Mouse (Mus musculus) telencephalon, adult 2 months (tissue): ENCODE measurements around the gene Myadm.
"Not testable (repeated sequence)": the region's sequence is repeated elsewhere in the genome, so short reads cannot be mapped to it uniquely, and the experiment has no call there.

Experiments
- DNase-seq: peaks from one replicate; pipeline ENCODE4 v3.0.0-alpha.2; 2011; ENCODE audit warnings: low read depth, low spot score

The Myadm gene

GRCm38 (mm10) chr7:3288976-3289970, at the start of gene Myadm, which contains the start of gene Prkcg:
Myadm (plus strand) TSS chr7:3289080.
Prkcg (plus strand) TSS chr7:3289179.
- DNase-seq: no peak

DNA sequence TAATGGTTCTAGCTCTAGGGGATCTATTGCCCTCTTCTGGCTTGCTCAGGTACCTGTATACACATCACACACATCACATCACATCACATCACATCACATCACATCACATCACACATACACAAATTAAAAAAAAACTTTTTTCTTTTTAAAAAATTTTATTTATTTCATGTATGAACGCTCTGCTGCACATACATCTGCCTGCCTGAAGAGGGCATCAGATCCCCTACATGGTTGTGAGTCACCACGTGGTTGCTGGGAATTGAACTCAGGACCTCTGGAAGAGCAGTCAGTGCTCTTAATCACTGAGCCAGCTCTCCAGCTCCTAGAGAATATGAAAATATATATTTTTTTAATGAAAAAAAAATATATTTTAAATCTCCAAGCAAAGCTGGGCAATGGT, 49.7 kb upstream of the Myadm start:
- DNase-seq: no peak

DNA sequence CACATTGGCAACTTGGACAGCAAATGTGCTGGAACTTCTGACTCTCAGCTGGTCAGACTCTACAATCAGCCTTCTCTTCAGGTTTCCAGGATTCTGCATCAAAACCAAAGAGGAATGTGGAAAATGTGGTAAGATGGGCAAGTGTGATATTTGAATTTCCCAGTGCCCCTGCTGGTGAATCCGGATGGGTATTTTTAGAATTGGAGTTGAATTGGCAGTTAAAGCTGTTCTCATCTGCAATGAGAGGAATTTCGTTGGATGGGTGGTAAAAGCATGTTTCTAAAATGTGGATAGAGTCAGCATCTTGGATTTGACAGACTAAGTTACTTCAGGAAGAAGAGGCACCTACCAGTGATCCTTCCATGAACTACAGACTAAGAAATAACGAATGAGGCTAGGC, 28.2 kb upstream of the Myadm start:
- peak; percentile 50 for DNase-seq

GRCm38 (mm10) chr7:3261446-3261845, 27.4 kb upstream of the Myadm start:
- DNase-seq: no peak

DNA sequence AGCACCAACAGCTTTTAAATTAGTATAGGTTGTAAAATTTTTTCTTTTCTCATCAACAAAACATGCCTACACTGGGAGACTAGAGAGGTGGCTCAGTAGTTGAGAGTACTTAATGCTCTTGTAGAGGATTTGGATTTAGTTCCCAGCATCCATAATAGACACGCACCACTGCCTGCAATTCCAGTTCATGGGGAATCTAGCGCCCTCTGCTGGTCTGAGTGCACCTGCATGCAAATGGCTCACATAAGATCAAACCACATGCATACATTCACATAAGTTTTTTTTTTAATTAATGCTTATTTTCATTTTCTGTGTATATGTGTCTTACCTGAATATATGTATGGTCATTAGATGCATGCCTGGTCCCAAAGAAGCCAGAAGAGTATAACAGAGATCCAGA, 26.1 kb upstream of the Myadm start:
- no peak for DNase-seq

DNA sequence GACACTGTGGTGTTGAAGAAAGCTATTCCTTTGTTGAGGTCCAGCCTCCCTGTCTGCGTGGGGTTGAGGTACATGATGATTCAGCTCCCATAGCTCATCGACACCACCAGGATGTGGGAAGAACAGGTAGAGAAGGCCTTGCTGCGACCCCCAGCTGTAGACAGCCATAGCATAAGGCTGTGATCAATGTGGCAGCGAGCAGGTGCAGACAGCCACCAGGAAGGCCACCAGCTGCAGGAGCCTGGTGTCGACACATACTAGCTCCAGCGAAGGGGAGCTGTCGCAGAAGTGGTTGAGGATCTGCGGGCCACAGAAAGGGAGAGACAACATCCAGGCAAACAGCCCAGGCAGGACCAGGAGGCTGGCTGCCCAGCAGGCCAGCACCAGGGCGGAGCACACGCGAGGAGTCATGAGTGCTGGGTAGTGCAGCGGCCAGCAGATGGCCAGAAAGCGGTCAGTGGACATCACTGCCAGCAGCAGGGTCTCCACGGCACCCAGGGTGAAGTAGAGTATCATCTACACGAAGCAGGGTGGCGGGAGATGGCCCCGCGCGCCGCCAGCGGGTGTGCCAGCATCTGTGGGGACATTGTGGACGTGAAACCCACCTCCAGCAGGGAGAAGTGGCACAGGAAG, 24.4 kb upstream of the Myadm start:
- DNase-seq: no peak

DNA sequence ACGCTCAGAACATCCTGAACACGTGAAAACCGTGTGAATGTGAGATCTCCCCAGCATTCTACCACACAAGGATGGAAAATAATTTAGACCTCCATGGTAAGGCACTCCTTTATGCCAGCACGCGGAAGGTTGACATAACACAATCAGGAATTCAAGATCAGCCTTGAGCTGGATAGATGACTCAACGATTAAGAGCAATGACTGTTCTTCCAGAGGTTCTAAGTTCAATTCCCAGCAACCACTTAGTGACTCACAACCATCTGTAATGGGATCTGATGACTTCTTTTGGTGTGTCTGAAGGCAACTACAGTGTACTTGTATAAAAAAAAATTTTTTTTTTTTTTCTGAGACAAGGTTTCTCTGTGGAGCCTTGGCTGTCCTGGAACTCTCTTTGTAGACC, 23.6 kb upstream of the Myadm start:
- DNase-seq: no peak

DNA sequence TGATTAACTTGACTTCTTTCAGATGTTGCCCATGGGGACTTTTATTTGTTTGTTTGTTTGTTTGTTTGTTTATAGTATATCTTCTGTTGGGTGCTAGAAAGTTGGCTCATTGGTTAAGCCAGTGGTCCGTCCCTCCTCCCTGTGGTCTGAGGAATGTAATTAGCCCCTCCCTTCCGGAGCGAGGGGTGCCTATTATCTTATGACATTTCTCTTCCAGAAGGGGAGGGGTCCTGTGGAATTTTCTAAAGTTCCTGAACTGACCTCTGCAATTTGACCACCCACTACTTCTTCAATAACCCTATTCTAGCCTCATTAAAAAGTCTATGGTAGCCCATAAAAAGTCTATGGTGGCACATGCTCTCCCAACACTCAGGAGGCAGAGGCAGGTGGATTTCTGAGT, 21.6 kb upstream of the Myadm start:
- no peak for DNase-seq

GRCm38 (mm10) chr7:3267888-3268287, 21.0 kb upstream of the Myadm start:
- no peak for DNase-seq

- no peak for DNase-seq
These were observed 20.6 kb upstream of the Myadm start for GRCm38 (mm10) chr7:3268291-3268690.

DNA sequence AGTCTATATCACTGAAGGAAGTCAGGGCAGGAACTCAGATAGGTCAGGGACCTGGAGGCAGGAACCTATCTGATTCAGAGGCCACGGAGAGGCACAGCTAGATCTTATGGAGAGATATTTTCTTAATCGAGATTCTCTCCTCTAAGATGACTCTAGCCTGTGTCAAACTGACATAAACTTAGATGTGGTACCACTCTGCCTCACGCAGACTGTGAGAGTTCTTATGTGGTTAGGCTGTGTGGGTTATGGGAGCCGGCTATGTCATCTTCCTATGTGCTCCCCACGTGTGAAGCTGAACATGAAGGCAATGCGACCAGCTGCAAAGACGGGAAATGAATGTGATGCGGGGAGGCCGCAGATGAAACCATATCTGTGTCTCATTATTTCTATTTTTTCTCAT, 16.7 kb upstream of the Myadm start:
- DNase-seq: no peak

DNA sequence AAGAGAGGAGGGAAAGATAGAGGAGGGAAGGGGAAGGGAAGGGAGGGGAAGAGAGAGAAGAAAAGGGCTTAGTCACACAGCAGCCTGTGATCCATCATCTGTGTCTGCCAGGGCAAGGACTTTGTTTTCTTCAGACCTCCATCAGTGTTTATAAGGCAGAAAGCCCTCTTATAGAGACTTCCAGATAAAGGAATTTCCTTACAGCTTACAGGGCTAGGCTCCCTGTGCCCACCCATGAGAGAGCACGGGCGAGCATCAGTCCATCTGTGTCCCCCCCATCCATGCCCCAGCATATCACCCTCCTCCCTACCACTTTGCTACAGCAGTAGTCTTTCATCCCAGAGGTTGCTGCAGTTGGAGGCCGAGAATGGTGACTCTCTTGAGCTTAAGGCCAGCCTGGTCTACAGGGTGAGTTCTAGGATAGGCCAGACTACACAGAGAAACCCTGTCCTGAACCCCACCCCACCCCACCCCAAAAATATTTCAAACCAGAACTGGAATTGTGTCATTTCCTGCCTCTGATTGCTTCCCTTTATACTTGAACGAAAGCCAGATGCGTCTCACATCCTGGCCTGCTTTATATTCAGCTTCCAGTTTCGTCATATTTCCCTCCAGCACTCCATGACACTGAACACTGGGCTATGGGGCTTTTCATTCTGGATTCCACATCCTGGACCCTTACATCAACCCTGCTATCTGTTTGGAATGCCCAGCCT, 13.3 kb upstream of the Myadm start:
- DNase-seq: no peak

DNA sequence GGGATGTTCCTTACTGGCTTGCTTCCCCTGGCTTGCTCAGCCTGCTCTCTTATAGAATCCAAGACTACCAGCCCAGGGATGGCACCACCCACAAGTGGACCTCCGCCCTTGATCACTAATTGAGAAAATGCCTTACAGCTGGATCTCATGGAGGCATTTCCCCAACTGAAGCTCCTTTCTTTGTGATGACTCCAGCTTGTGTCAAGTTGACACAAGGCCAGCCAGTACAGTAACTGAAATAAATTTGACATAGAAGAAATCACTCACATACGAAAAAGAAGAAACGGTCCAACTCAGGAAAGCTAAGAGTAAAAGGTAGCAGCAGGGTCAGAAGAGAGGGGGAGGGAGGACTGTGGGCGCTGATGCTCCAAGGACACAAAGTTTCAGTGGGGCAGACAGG, 12.1 kb upstream of the Myadm start:
- not testable (repeated sequence) for DNase-seq

DNA sequence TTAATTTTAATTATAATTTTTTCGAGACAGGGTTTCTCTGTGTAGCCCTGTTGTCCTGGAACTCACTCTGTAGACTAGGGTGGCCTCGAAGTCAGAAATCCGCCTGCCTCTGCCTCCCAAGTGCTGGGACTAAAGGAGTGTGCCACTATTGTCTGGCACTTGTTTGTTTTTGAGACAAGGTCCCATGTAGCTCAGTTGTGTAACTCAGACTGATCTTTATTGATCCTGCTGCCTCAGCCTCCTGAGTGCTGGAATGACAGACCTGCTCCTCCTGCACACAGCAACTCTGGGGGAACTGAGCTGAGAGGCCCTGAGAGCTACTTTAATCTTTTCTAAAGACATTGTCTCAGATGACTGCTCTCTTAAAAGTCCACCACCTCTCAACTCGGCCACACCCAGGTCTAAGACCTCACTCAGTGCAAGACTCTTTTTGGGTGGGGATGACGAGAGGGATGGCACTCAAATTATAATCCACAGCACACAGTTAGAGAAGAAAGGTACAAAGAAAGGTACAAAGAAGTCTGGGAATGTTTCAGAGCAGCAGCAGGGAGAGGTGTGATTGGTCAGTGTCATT, 8.7 kb upstream of the Myadm start:
- DNase-seq: no peak

GRCm38 (mm10) chr7:3280654-3281153, 8.2 kb upstream of the Myadm start:
- no peak for DNase-seq

DNA sequence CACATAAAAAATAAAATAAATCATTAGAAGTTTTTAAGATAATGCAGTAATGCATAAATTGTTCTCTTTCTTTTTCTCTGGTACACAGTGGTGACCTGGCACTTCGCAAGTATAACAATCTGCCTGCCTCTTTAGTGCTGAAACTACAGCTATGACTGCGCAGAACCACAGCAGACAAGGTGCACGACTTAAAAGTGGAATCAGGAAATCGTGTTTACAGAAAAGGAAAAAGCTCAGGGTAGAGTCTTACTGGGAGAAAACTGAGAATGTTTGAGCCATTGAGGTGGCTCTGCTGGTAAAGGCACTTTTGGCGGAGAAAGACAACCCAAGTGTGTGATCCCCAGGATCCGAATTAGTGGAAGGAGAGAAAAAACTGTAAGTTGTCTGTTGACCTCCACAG, 7.1 kb upstream of the Myadm start:
- DNase-seq: no peak

- no peak for DNase-seq
These were observed 5.6 kb upstream of the Myadm start for GRCm38 (mm10) chr7:3283081-3283875.

DNA sequence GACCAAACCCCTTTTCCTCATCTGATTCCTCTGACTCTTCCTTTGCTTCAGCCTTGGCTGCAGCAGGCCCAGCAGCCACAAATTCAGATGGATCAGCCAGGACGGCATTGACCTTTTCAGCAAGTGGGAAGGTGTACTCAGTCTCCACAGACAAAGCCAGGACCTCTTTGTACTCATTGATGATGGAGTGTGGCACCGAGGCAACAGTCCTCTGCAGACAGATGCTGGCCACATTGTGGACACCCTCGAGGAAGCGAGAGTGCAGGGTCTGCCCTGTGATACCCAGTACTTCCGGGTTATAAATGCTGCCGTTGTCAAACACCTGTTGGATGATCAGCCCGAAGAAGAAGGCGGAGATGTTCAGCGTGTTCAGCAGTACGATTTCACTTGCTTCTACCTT, 4.3 kb upstream of the Myadm start:
- DNase-seq: no peak

GRCm38 (mm10) chr7:3286036-3286435, 2.8 kb upstream of the Myadm start:
- DNase-seq: no peak

DNA sequence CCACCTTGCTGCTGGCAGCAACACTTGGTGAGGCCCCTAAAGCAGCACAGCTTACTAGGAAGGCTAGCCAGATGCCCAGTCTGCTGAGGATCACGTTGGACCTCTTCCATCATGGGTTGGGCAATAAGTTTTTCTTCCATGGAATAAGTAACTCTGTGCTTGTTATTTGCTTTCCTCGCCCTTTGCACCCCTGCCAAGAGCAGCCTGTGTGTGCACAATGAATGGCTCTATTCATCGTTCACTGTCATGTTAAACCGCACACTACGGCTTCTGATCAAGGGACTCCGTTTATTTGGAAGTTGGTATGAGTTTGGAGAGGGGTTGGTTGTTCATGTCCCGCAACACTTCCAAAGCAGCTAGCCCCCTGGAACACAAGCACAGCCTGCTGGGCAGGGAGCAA, 1.7 kb upstream of the Myadm start:
- no peak for DNase-seq
